Mouse (Mus musculus): Measurements from ENCODE around the gene Arid5b. TPM values are rescaled to one million over a fixed set of nuclear protein-coding genes. Genes with fewer than 3 reads are reported as not detected.

Gene Arid5b
- polyA plus RNA-seq, 1 experiment from 2014 or later: 42.9 TPM

- Histone ChIP-seq H3K4me3 (ENCODE audit: low read length) (no peak overlapping the region), H3K9me3 (ENCODE audit: control insufficient read depth, low read length) (0 out of 2 replicates have a peak, but pooled peaks cover 3% of the 10 kb centered on the region), H3K27me3 (ENCODE audit: control insufficient read depth, insufficient read depth, low read length) (no peaks in the 10 kb centered on the region), H3K4me1 (ENCODE audit: control insufficient read depth, insufficient read depth, low read length) (peaks cover 25% of the 10 kb centered on the region), H3K9ac (ENCODE audit: low read depth, low read length) (no peak overlapping the region), H3K27ac (ENCODE audit: low read depth, low read length) (peak overlapping the region; percentile 34; the same call in 1 of the 2 replicates), H3K36me3 (ENCODE audit: control insufficient read depth, insufficient read depth, low read length) (peaks cover 5% of the 10 kb centered on the region), H3K4me2 (replicated peaks; ENCODE audit: low read depth, low read length) (no peak overlapping the region)
- 46% methylated on average over 2 of the region's 2 CpGs for WGBS
- peak; percentile 39 for ATAC-seq (ENCODE audit: low FRiP score, low TSS enrichment)
These were observed 67.0 kb downstream of the Arid5b start for GRCm38 (mm10) chr10:68211514-68211913.

- Histone ChIP-seq H3K27me3 (ENCODE audit: control insufficient read depth, insufficient read depth, low read length) (no peaks in the 10 kb centered on the region), H3K4me3 (ENCODE audit: low read length) (no peak overlapping the region), H3K9ac (ENCODE audit: low read depth, low read length) (no peak overlapping the region), H3K36me3 (ENCODE audit: control insufficient read depth, insufficient read depth, low read length) (no peaks in the 10 kb centered on the region), H3K4me2 (replicated peaks; ENCODE audit: low read depth, low read length) (no peak overlapping the region), H3K4me1 (ENCODE audit: control insufficient read depth, insufficient read depth, low read length) (peaks cover 25% of the 10 kb centered on the region), H3K27ac (ENCODE audit: low read depth, low read length) (no peak overlapping the region), H3K9me3 (ENCODE audit: control insufficient read depth, low read length) (no peaks in the 10 kb centered on the region)
- WGBS: 84% methylated on average over 12 of the region's 12 CpGs
- no peak for ATAC-seq (ENCODE audit: low FRiP score, low TSS enrichment)
These were observed 68.4 kb downstream of the Arid5b start for GRCm38 (mm10) chr10:68210025-68210642.

GRCm38 (mm10) chr10:68208670-68209065 lies 69.9 kb downstream of the Arid5b start:
- Histone ChIP-seq H3K9ac (ENCODE audit: low read depth, low read length) (no peak overlapping the region), H3K27me3 (ENCODE audit: control insufficient read depth, insufficient read depth, low read length) (no peaks in the 10 kb centered on the region), H3K4me3 (ENCODE audit: low read length) (no peak overlapping the region), H3K4me1 (ENCODE audit: control insufficient read depth, insufficient read depth, low read length) (peaks cover 25% of the 10 kb centered on the region), H3K4me2 (replicated peaks; ENCODE audit: low read depth, low read length) (no peak overlapping the region), H3K27ac (ENCODE audit: low read depth, low read length) (peak overlapping the region; percentile 42; the same call in 1 of the 2 replicates), H3K9me3 (ENCODE audit: control insufficient read depth, low read length) (no peaks in the 10 kb centered on the region), H3K36me3 (ENCODE audit: control insufficient read depth, insufficient read depth, low read length) (peaks cover 3% of the 10 kb centered on the region; the same call in 1 of the 2 replicates)
- WGBS: 40% methylated on average over 5 of the region's 5 CpGs
- no peak for ATAC-seq (ENCODE audit: low FRiP score, low TSS enrichment)

- Histone ChIP-seq H3K27ac (ENCODE audit: low read depth, low read length) (0 out of 2 replicates have a peak overlapping the region, but pooled peaks have one; percentile 20), H3K9ac (ENCODE audit: low read depth, low read length) (no peak overlapping the region), H3K4me3 (ENCODE audit: low read length) (no peak overlapping the region), H3K4me1 (ENCODE audit: control insufficient read depth, insufficient read depth, low read length) (peaks cover 25% of the 10 kb centered on the region), H3K9me3 (ENCODE audit: control insufficient read depth, low read length) (no peaks in the 10 kb centered on the region), H3K4me2 (replicated peaks; ENCODE audit: low read depth, low read length) (no peak overlapping the region), H3K27me3 (ENCODE audit: control insufficient read depth, insufficient read depth, low read length) (no peaks in the 10 kb centered on the region), H3K36me3 (ENCODE audit: control insufficient read depth, insufficient read depth, low read length) (peaks cover 3% of the 10 kb centered on the region; the same call in 1 of the 2 replicates)
- 26% methylated on average over 20 of the region's 20 CpGs for WGBS
- ATAC-seq (ENCODE audit: low FRiP score, low TSS enrichment): peak; percentile 48; the same call in 1 of the 2 replicates
These were observed 70.5 kb downstream of the Arid5b start for GRCm38 (mm10) chr10:68207803-68208669.

- no peak overlapping the region for H3K4me2 ChIP-seq (replicated peaks; ENCODE audit: low read depth, low read length)
- ATAC-seq (ENCODE audit: low FRiP score, low TSS enrichment): no peak
- H3K27me3 ChIP-seq (ENCODE audit: control insufficient read depth, insufficient read depth, low read length): no peaks in the 10 kb centered on the region
- H3K9ac ChIP-seq (ENCODE audit: low read depth, low read length): no peak overlapping the region
- WGBS: 84% methylated on average over 6 of the region's 6 CpGs
- H3K4me3 ChIP-seq (ENCODE audit: low read length): no peak overlapping the region
- H3K4me1 ChIP-seq (ENCODE audit: control insufficient read depth, insufficient read depth, low read length): peaks cover 12% of the 10 kb centered on the region; the same call in 1 of the 2 replicates
- peaks cover 21% of the 10 kb centered on the region; the same call in 1 of the 2 replicates for H3K36me3 ChIP-seq (ENCODE audit: control insufficient read depth, insufficient read depth, low read length)
- H3K9me3 ChIP-seq (ENCODE audit: control insufficient read depth, low read length): no peaks in the 10 kb centered on the region
- H3K27ac ChIP-seq (ENCODE audit: low read depth, low read length): no peak overlapping the region
These were observed 74.1 kb downstream of the Arid5b start for GRCm38 (mm10) chr10:68204391-68204790.

- peaks cover 7% of the 10 kb centered on the region; the same call in 1 of the 2 replicates for H3K4me1 ChIP-seq (ENCODE audit: control insufficient read depth, insufficient read depth, low read length)
- ATAC-seq (ENCODE audit: low FRiP score, low TSS enrichment): no peak
- peaks cover 21% of the 10 kb centered on the region; the same call in 1 of the 2 replicates for H3K36me3 ChIP-seq (ENCODE audit: control insufficient read depth, insufficient read depth, low read length)
- no peaks in the 10 kb centered on the region for H3K27me3 ChIP-seq (ENCODE audit: control insufficient read depth, insufficient read depth, low read length)
- no peak overlapping the region for H3K27ac ChIP-seq (ENCODE audit: low read depth, low read length)
- no peak overlapping the region for H3K9ac ChIP-seq (ENCODE audit: low read depth, low read length)
- 93% methylated on average over 7 of the region's 7 CpGs for WGBS
- no peak overlapping the region for H3K4me3 ChIP-seq (ENCODE audit: low read length)
- H3K4me2 ChIP-seq (replicated peaks; ENCODE audit: low read depth, low read length): no peak overlapping the region
- H3K9me3 ChIP-seq (ENCODE audit: control insufficient read depth, low read length): no peaks in the 10 kb centered on the region
These were observed 74.7 kb downstream of the Arid5b start for GRCm38 (mm10) chr10:68203860-68204259.

- no peaks in the 10 kb centered on the region for H3K9me3 ChIP-seq (ENCODE audit: control insufficient read depth, low read length)
- no peak for ATAC-seq (ENCODE audit: low FRiP score, low TSS enrichment)
- 65% methylated on average over 11 of the region's 11 CpGs for WGBS
- no peak overlapping the region for H3K9ac ChIP-seq (ENCODE audit: low read depth, low read length)
- peaks cover 24% of the 10 kb centered on the region; the same call in 1 of the 2 replicates for H3K36me3 ChIP-seq (ENCODE audit: control insufficient read depth, insufficient read depth, low read length)
- no peak overlapping the region for H3K27ac ChIP-seq (ENCODE audit: low read depth, low read length)
- H3K27me3 ChIP-seq (ENCODE audit: control insufficient read depth, insufficient read depth, low read length): no peaks in the 10 kb centered on the region
- H3K4me2 ChIP-seq (replicated peaks; ENCODE audit: low read depth, low read length): no peak overlapping the region
- 0 out of 2 replicates have a peak, but pooled peaks cover 4% of the 10 kb centered on the region for H3K4me1 ChIP-seq (ENCODE audit: control insufficient read depth, insufficient read depth, low read length)
- H3K4me3 ChIP-seq (ENCODE audit: low read length): no peak overlapping the region
These were observed 75.2 kb downstream of the Arid5b start for GRCm38 (mm10) chr10:68203322-68203721.

- WGBS: 90% methylated on average over 5 of the region's 5 CpGs
- Histone ChIP-seq H3K4me1 (ENCODE audit: control insufficient read depth, insufficient read depth, low read length) (no peaks in the 10 kb centered on the region), H3K4me3 (ENCODE audit: low read length) (no peak overlapping the region), H3K27me3 (ENCODE audit: control insufficient read depth, insufficient read depth, low read length) (no peaks in the 10 kb centered on the region), H3K4me2 (replicated peaks; ENCODE audit: low read depth, low read length) (no peak overlapping the region), H3K36me3 (ENCODE audit: control insufficient read depth, insufficient read depth, low read length) (peaks cover 24% of the 10 kb centered on the region; the same call in 1 of the 2 replicates), H3K27ac (ENCODE audit: low read depth, low read length) (no peak overlapping the region), H3K9me3 (ENCODE audit: control insufficient read depth, low read length) (no peaks in the 10 kb centered on the region), H3K9ac (ENCODE audit: low read depth, low read length) (no peak overlapping the region)
- no peak for ATAC-seq (ENCODE audit: low FRiP score, low TSS enrichment)
These were observed 79.1 kb downstream of the Arid5b start for GRCm38 (mm10) chr10:68199440-68199839.

Measured in kidney, embryonic 14.5 days (tissue).